In genomic region chr13:11347787-11348501, GRCm38 (mm10) we compare ENCODE assay signal across 13 mouse cellular contexts.
DNase-seq lines count a peak whose midpoint lies in the region; ATAC-seq lines count a peak whose summit lies in the region.
"Had no signal": no experiment of that assay in that cellular context is flagged by ENCODE, and none has a peak within 500 bp of the region (broad histone marks: within the 10 kb centered on the region; RNA-seq: fewer than 3 reads in every experiment).

No protein-coding gene starts in this region.

- H3K4me1 ChIP-seq in hindbrain, embryonic 16.5 days (ENCODE audit: control insufficient read depth, insufficient read depth, low read depth, low read length) = no peaks in the 10 kb centered on the region
- no peaks in the 10 kb centered on the region for H3K4me1 ChIP-seq in neural tube, embryonic 14.5 days (ENCODE audit: control insufficient read depth, insufficient read depth, low read length)
- H3K4me1 ChIP-seq: heart, embryonic 15.5 days; liver, embryonic 12.5 days had no signal

- no peaks in the 10 kb centered on the region for H3K36me3 ChIP-seq in hindbrain, embryonic 16.5 days (ENCODE audit: control insufficient read depth, insufficient read depth, low read length)
- H3K36me3 ChIP-seq in neural tube, embryonic 14.5 days (ENCODE audit: control insufficient read depth, insufficient read depth, low read length) = no peaks in the 10 kb centered on the region
- H3K36me3 ChIP-seq: heart, embryonic 15.5 days; liver, embryonic 12.5 days had no signal

- H3K27me3 ChIP-seq in hindbrain, embryonic 16.5 days (replicated peaks; ENCODE audit: control insufficient read depth, insufficient read depth, low read length) = no peaks in the 10 kb centered on the region
- H3K27me3 ChIP-seq in neural tube, embryonic 14.5 days (ENCODE audit: control insufficient read depth, insufficient read depth, low read length) = no peaks in the 10 kb centered on the region
- H3K27me3 ChIP-seq: heart, embryonic 15.5 days; liver, embryonic 12.5 days had no signal

- DNase-seq in embryo, embryonic 11.5 days (ENCODE audit: low read depth, low spot score) = peak; percentile 11
- no peak for DNase-seq in embryo, embryonic 9.5 days (ENCODE audit: extremely low spot score)
- peak; percentile 4 for DNase-seq in ovary, postnatal 36 days (ENCODE audit: low spot score)
- DNase-seq in ovary, postnatal 10 days (ENCODE audit: low spot score) = no peak
- no peak for DNase-seq in urinary bladder, postnatal 10 days (ENCODE audit: low spot score)
- DNase-seq in spleen, postnatal 10 days (ENCODE audit: low spot score in 2 of 2) = no peak
- DNase-seq: cerebellum, adult 18-20 months; right cerebral cortex, adult 18-20 months had no signal

- H3K4me3 ChIP-seq in hindbrain, embryonic 16.5 days (ENCODE audit: low read length) = no peak overlapping the region
- no peak overlapping the region for H3K4me3 ChIP-seq in neural tube, embryonic 14.5 days (ENCODE audit: low read depth, low read length)
- H3K4me3 ChIP-seq: heart, embryonic 15.5 days; layer of hippocampus, adult 2 months; liver, embryonic 12.5 days had no signal

- no peaks in the 10 kb centered on the region for H3K9me3 ChIP-seq in hindbrain, embryonic 16.5 days (ENCODE audit: control insufficient read depth, low read length)
- H3K9me3 ChIP-seq in neural tube, embryonic 14.5 days (ENCODE audit: control insufficient read depth, low read length) = no peaks in the 10 kb centered on the region
- H3K9me3 ChIP-seq: heart, embryonic 15.5 days; liver, embryonic 12.5 days had no signal

- no peak overlapping the region for H3K27ac ChIP-seq in hindbrain, embryonic 16.5 days (ENCODE audit: low read depth, low read length)
- H3K27ac ChIP-seq in neural tube, embryonic 14.5 days (ENCODE audit: low read depth, low read length) = no peak overlapping the region
- H3K27ac ChIP-seq: heart, embryonic 15.5 days; layer of hippocampus, adult 2 months; liver, embryonic 12.5 days had no signal

- ATAC-seq in hindbrain, embryonic 16.5 days = peak; percentile 67
- ATAC-seq in neural tube, embryonic 14.5 days (ENCODE audit: low read depth) = peak; percentile 61; the same call in 1 of the 2 replicates
- ATAC-seq: liver, embryonic 12.5 days had no signal

- 42% methylated on average over 6 of the region's 6 CpGs for WGBS in hindbrain, embryonic 16.5 days
- WGBS in neural tube, embryonic 14.5 days = 34% methylated on average over 6 of the region's 6 CpGs

- no peak overlapping the region for H3K4me2 ChIP-seq in hindbrain, embryonic 16.5 days (ENCODE audit: low read length)
- H3K4me2 ChIP-seq in neural tube, embryonic 14.5 days (ENCODE audit: low read depth, low read length) = no peak overlapping the region
- H3K4me2 ChIP-seq: heart, embryonic 15.5 days; liver, embryonic 12.5 days had no signal

- no peak overlapping the region for H3K9ac ChIP-seq in hindbrain, embryonic 16.5 days (ENCODE audit: low read depth, low read length)
- H3K9ac ChIP-seq in neural tube, embryonic 14.5 days (replicated peaks; ENCODE audit: low read depth, low read length) = no peak overlapping the region
- H3K9ac ChIP-seq: heart, embryonic 15.5 days; liver, embryonic 12.5 days had no signal

Comparison
In these comparisons a context has a peak if more than half of its experiments do, and no peak if none do; other contexts are left out.
1. DNase-seq: peak in embryo, embryonic 11.5 days (single experiment) and ovary, postnatal 36 days (single experiment); none in embryo, embryonic 9.5 days (single experiment), ovary, postnatal 10 days (single experiment), urinary bladder, postnatal 10 days (single experiment) and spleen, postnatal 10 days (0 of 2).